Mouse (Mus musculus) CH12.LX (cell line): Measurements from ENCODE around the gene Dstn. TPM values are rescaled to one million over a fixed set of nuclear protein-coding genes. Genes with fewer than 3 reads are reported as not detected.

Experiments
- DNase-seq: peaks from one replicate; pipeline ENCODE4 v3.0.0-alpha.2; 2013; ENCODE audit errors: extremely low read depth
- H3K27ac ChIP-seq: 2 replicates; pipeline ENCODE4 v1.5.1; 2012; ENCODE audit warnings: low read depth, mild to moderate bottlenecking, control low read depth, moderate library complexity; ENCODE audit not compliant: insufficient read depth
- H3K27me3 ChIP-seq: replicated peaks from 2 replicates; pipeline ENCODE3; 2012; ENCODE audit warnings: inconsistent platforms
- H3K36me3 ChIP-seq, 2 experiments: replicated peaks in 1 of 2; 2 replicates each; pipeline versions ENCODE3 to v1.6.1; 2012; ENCODE audit warnings: inconsistent platforms in 1 of 2, low read length in 1 of 2, mild to moderate bottlenecking in 1 of 2, mixed read lengths in 1 of 2, moderate library complexity in 1 of 2; ENCODE audit not compliant: control insufficient read depth in 1 of 2, insufficient read depth in 1 of 2
- H3K4me1 ChIP-seq, 2 experiments: 2 replicates each; pipeline ENCODE4 v1.6.1; 2012; ENCODE audit warnings: inconsistent platforms in 1 of 2, moderate library complexity in 1 of 2; ENCODE audit not compliant: insufficient read depth in 2 of 2, control insufficient read depth in 1 of 2
- H3K4me2 ChIP-seq: 2 replicates; pipeline ENCODE4 v1.6.1; 2012; ENCODE audit warnings: low read depth, mild to moderate bottlenecking, control low read depth; ENCODE audit not compliant: poor library complexity, insufficient read depth, severe bottlenecking
- H3K4me3 ChIP-seq, 3 experiments: fragments of 150-350 bp in 1 of 3; sonication (generic) in 1 of 3; replicated peaks in 1 of 3; 2 replicates each; pipeline versions ENCODE3 to v1.5.1; 2011 to 2012; ENCODE audit warnings: low read depth in 2 of 3, low read length in 2 of 3, mild to moderate bottlenecking in 2 of 3, moderate library complexity in 2 of 3, control low read depth in 1 of 3, improper control_type of control experiment in 1 of 3, inconsistent platforms in 1 of 3, mixed read lengths in 1 of 3; ENCODE audit not compliant: poor library complexity in 1 of 3
- H3K79me2 ChIP-seq: replicated peaks from 2 replicates; pipeline ENCODE4 v1.6.1; 2012; ENCODE audit warnings: mild to moderate bottlenecking, moderate library complexity; ENCODE audit not compliant: control insufficient read depth, poor library complexity, insufficient read depth, severe bottlenecking; ENCODE audit errors: extremely low read depth
- H3K9ac ChIP-seq: 2 replicates; pipeline ENCODE4 v1.6.1; 2012; ENCODE audit warnings: low read depth, mild to moderate bottlenecking, control low read depth, moderate library complexity; ENCODE audit not compliant: insufficient read depth
- H3K9me3 ChIP-seq: replicated peaks from 2 replicates; pipeline ENCODE3; 2012; ENCODE audit warnings: low read length, inconsistent platforms, mixed read lengths
- CHD1 ChIP-seq: IDR thresholded peaks from 2 replicates; pipeline ENCODE4 v1.6.1; 2012; ENCODE audit warnings: low read depth, low read length, improper control_type of control experiment, inconsistent platforms
- CTCF ChIP-seq, 2 experiments: IDR thresholded peaks in 1 of 2; conservative IDR thresholded peaks in 1 of 2; 2 replicates each; pipeline ENCODE4 v1.5.1; 2011 to 2012; ENCODE audit warnings: low read depth in 2 of 2, low read length in 2 of 2, improper control_type of control experiment in 1 of 2, inconsistent platforms in 1 of 2, mild to moderate bottlenecking in 1 of 2, moderate library complexity in 1 of 2
- EP300 ChIP-seq: IDR thresholded peaks from 2 replicates; pipeline ENCODE4 v1.6.1; 2011; ENCODE audit warnings: low read length, improper control_type of control experiment
- ETS1 ChIP-seq: conservative IDR thresholded peaks from 2 replicates; pipeline ENCODE4 v1.6.1; 2012; ENCODE audit warnings: low read depth, mild to moderate bottlenecking, inconsistent platforms, low read length, improper control_type of control experiment, moderate library complexity
- IRF4 ChIP-seq: IDR thresholded peaks from 2 replicates; pipeline ENCODE4 v1.6.1; 2014; ENCODE audit warnings: low read depth, mild to moderate bottlenecking, inconsistent platforms, low read length, improper control_type of control experiment
- JUN ChIP-seq: IDR thresholded peaks from 2 replicates; pipeline ENCODE4 v1.6.1; 2011; ENCODE audit warnings: low read depth, mild to moderate bottlenecking, low read length, improper control_type of control experiment, moderate library complexity; ENCODE audit not compliant: insufficient read depth
- JUND ChIP-seq: conservative IDR thresholded peaks from 2 replicates; pipeline ENCODE4 v1.6.1; 2011; ENCODE audit warnings: low read depth, low read length, improper control_type of control experiment
- MAZ ChIP-seq: IDR thresholded peaks from 2 replicates; pipeline ENCODE4 v1.6.1; 2012; ENCODE audit warnings: low read depth, mild to moderate bottlenecking, inconsistent platforms, low read length, improper control_type of control experiment, moderate library complexity
- MEF2A ChIP-seq: IDR thresholded peaks from 2 replicates; pipeline ENCODE4 v1.6.1; 2014; ENCODE audit warnings: low read depth, mild to moderate bottlenecking, inconsistent platforms, low read length, improper control_type of control experiment, borderline replicate concordance
- MXI1 ChIP-seq: IDR thresholded peaks from 2 replicates; pipeline ENCODE4 v1.6.1; 2011; ENCODE audit warnings: mild to moderate bottlenecking, low read depth, low read length, improper control_type of control experiment
- NRF1 ChIP-seq: IDR thresholded peaks from 2 replicates; pipeline ENCODE4 v1.6.1; 2014; ENCODE audit warnings: low read depth, mild to moderate bottlenecking, inconsistent platforms, low read length, improper control_type of control experiment, moderate library complexity
- POLR2A ChIP-seq: IDR thresholded peaks from 2 replicates; pipeline ENCODE4 v1.6.1; 2011; ENCODE audit warnings: low read depth, mild to moderate bottlenecking, improper control_type of control experiment, low read length
- RAD21 ChIP-seq: IDR thresholded peaks from 2 replicates; pipeline ENCODE4 v1.6.1; 2011; ENCODE audit warnings: low read depth, mild to moderate bottlenecking, low read length, improper control_type of control experiment, moderate library complexity
- TBP ChIP-seq: conservative IDR thresholded peaks from 2 replicates; pipeline ENCODE4 v1.6.1; 2011; ENCODE audit warnings: low read depth, low read length, improper control_type of control experiment
- UBTF ChIP-seq: IDR thresholded peaks from 2 replicates; pipeline ENCODE4 v1.6.1; 2012; ENCODE audit warnings: low read depth, mild to moderate bottlenecking, inconsistent platforms, low read length, improper control_type of control experiment, moderate library complexity
- USF1 ChIP-seq: IDR thresholded peaks from 2 replicates; pipeline ENCODE4 v1.6.1; 2014; ENCODE audit warnings: low read depth, mild to moderate bottlenecking, inconsistent platforms, low read length, improper control_type of control experiment
- USF2 ChIP-seq: conservative IDR thresholded peaks from 2 replicates; pipeline ENCODE4 v1.6.1; 2011; ENCODE audit warnings: low read depth, low read length, improper control_type of control experiment
- ZMIZ1 ChIP-seq: IDR thresholded peaks from 2 replicates; pipeline ENCODE4 v1.6.1; 2012; ENCODE audit warnings: low read depth, mild to moderate bottlenecking, inconsistent platforms, low read length, improper control_type of control experiment
- dilution Hi-C: fragments of 300-500 bp; cut with MboI; formaldehyde crosslinking; loops from 2 replicates; pipeline ENCODE4 v1.14.3; 2020; ENCODE audit warnings: low sequenced_read_pairs; ENCODE audit not compliant: extremely low pct_unique_long_range_greater_than_20kb, extremely low pct_ligation_motif_present
- in situ Hi-C: fragments of 300-500 bp; cut with MboI; formaldehyde crosslinking; loops from 3 replicates; pipeline ENCODE4 v1.14.3; 2019; ENCODE audit warnings: low sequenced_read_pairs, low pct_ligation_motif_present, low pct_unique_long_range_greater_than_20kb, mixed read lengths
- polyA plus RNA-seq: library from polyadenylated mRNA; unstranded; fragments of >175 nt; gene quantifications from 2 replicates; pipeline ENCODE4 v1.2.1, GENCODE M21; 2012; ENCODE audit warnings: low read depth; ENCODE audit not compliant: insufficient read length
- total RNA-seq, 2 experiments: library from RNA; depleted of rRNA; stranded (reverse); fragments of 300-350 nt in 1 of 2; fragments of >200 nt in 1 of 2; gene quantifications; 2 replicates each; pipeline ENCODE4 v1.2.3; 2012 to 2014

Dstn gene
- total and polyA plus RNA-seq, 3 experiments: 68.9 to 266 (median 151) TPM

GRCm38 (mm10) chr2:143900821-143901351, 14.2 kb upstream of the Dstn start:
- Histone ChIP-seq H3K36me3 (no peaks in the 10 kb centered on the region), H3K79me2 (no peaks in the 10 kb centered on the region), H3K9ac (no peak overlapping the region), H3K9me3 (no peaks in the 10 kb centered on the region), H3K27me3 (no peaks in the 10 kb centered on the region), H3K4me3 (no peak overlapping the region), H3K27ac (no peak overlapping the region), H3K4me2 (no peak overlapping the region), H3K4me1 (peaks cover 8 to 39% of the 10 kb centered on the region in 2 experiments; a peak in 3 of 4 replicates)
- no peak for TF ChIP-seq UBTF
- no peak for TF ChIP-seq NRF1
- TF ChIP-seq MAZ: no peak
- no peak for TF ChIP-seq ZMIZ1
- no peak for TF ChIP-seq USF2
- TF ChIP-seq POLR2A: no peak
- TF ChIP-seq CTCF (conservative IDR thresholded peaks at IDR 0.05 in 1 of 2, IDR thresholded peaks at IDR 0.05 in 1 of 2; ENCODE audit: low read depth in 2 of 2, low read length in 2 of 2): no peak
- no peak for TF ChIP-seq CHD1
- TF ChIP-seq ETS1: no peak
- TF ChIP-seq RAD21: no peak
- DNase-seq: no peak
- in situ Hi-C loops (no loop called here), dilution Hi-C loops (no loop called here)

- TF ChIP-seq MEF2A (peak; percentile 14; the same call in 1 of the 2 replicates), USF1 (no peak), IRF4 (peak; percentile 31; the same call in 1 of the 2 replicates), JUN (no peak; the same call in 1 of the 2 replicates), EP300 (peak; percentile 44; the same call in 1 of the 2 replicates), CHD1 (no peak), MXI1 (no peak), JUND (peak; percentile 35; the same call in 1 of the 2 replicates), ZMIZ1 (no peak), TBP (no peak)
- dilution Hi-C loops: no loop called here
- H3K27ac ChIP-seq: no peak overlapping the region; the same call in 1 of the 2 replicates
- no peak for DNase-seq
- peak overlapping the region; percentile 61 for H3K9ac ChIP-seq
- H3K4me3 ChIP-seq: no peak overlapping the region
- H3K36me3 ChIP-seq: no peaks in the 10 kb centered on the region
- H3K4me2 ChIP-seq: peak overlapping the region; percentile 93
- peaks cover 8 to 52% of the 10 kb centered on the region in 2 experiments; a peak in 3 of 4 replicates for H3K4me1 ChIP-seq
- no peaks in the 10 kb centered on the region for H3K9me3 ChIP-seq
- no peaks in the 10 kb centered on the region for H3K79me2 ChIP-seq
- H3K27me3 ChIP-seq: no peaks in the 10 kb centered on the region
- in situ Hi-C loops: no loop called here
Measured at GRCm38 (mm10) chr2:143903376-143904045, 11.6 kb upstream of the Dstn start.
